Mouse (Mus musculus) thymus, adult 2 months (tissue): ENCODE data around the gene Ccnjl.

Experiments
- CTCF ChIP-seq: fragments of 200-500 bp; IDR thresholded peaks from 2 replicates; pipeline ENCODE4 v1.5.1; 2012; ENCODE audit warnings: mild to moderate bottlenecking, control low read depth, low read length, moderate library complexity, borderline replicate concordance; ENCODE audit not compliant: control insufficient read depth, poor library complexity, insufficient read depth; ENCODE audit errors: extremely low read depth
- POLR2A ChIP-seq: fragments of 200-500 bp; IDR thresholded peaks from 2 replicates; pipeline ENCODE4 v1.6.1; 2012; ENCODE audit warnings: mild to moderate bottlenecking, low read length, control low read depth, moderate library complexity; ENCODE audit not compliant: control insufficient read depth, poor library complexity, insufficient read depth; ENCODE audit errors: extremely low read depth

- TF ChIP-seq POLR2A (no peak), CTCF (no peak)
These were observed 46.7 kb upstream of the Ccnjl start for GRCm38 (mm10) chr11:43481672-43482522.
